Mouse (Mus musculus): Measurements from ENCODE around the gene Sell.
"Not testable (repeated sequence)": the region's sequence is repeated elsewhere in the genome, so short reads cannot be mapped to it uniquely, and the experiment has no call there.

Sell gene

DNA sequence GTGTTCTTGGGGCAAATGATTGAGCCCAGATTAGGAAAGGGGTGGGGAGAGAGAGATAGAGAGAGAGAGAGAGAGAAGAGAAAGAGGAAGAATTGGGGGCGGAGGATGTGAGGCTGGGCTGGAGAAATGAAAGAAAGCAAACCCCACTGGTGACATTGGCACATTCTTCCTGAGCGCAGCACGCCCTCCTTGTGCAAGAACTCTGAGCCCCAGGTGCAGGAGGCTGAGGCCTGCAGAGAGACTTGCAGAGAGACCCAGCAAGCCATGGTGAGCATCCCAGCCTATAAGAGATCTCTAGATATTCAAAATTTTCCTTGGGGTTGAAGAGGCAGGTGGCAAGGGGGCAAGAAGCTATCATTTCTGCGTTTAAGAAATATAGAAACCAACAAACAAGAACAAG lies at the start of gene Sell:
Sell (plus strand) TSS at position 58 of the 400 bp plus-strand sequence.
- in situ Hi-C loops (cut with MboI; ENCODE audit: low sequenced_read_pairs) = no loop called here

DNA sequence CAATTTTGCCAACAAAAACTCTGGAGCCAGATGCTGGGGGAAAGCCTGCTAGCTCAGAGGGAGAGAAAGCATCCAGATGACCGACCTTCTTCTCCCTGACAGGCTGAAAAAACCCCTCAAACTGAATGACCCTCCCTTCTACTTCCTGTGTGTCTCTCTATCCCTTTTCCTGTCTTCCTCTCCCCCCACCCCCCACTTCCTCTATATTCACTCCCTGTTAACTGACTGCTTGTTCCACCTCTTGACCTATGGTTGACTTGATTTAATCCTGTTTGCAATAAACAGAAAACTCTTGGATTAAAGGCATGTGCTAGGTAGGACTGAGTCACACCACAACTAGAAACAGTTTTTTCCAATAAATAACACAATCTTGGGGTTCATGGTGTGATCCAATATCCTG lies 47.2 kb upstream of the Sell start:
- in situ Hi-C loops (cut with MboI; ENCODE audit: low sequenced_read_pairs) = no loop called here

DNA sequence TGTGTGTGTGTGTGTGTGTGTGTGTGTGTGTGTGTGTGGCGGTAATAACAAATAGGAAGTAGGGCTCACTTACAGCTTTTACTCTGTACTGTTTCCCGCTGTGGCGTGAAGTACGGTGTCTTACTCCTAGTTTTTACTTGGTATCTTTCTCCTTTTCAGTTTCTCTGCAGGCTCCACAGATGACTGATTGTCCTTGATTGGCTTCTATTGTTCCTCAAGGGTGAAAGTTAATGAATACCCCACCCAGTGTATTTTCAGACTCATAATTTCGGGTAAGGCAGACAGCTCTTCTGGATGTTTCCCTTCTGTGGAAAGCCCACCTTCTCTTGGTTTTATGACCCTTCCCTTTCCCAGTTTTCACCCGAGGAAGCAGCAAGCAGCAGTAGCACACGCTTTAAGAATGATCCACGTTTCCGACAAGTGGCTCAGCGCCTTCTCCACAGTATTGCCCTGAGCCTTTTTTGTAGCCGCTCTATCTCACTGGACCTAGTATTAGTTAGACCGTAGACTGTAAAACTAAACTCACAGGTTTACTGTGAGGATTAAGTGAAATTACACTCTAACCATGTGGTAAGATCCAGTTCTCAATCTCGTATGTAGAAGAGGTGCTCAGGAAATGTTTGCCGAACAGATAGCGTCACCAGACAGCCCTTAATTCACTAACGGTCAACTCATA lies 43.4 kb upstream of the Sell start:
- in situ Hi-C loops (cut with MboI; ENCODE audit: low sequenced_read_pairs) = no loop called here

DNA sequence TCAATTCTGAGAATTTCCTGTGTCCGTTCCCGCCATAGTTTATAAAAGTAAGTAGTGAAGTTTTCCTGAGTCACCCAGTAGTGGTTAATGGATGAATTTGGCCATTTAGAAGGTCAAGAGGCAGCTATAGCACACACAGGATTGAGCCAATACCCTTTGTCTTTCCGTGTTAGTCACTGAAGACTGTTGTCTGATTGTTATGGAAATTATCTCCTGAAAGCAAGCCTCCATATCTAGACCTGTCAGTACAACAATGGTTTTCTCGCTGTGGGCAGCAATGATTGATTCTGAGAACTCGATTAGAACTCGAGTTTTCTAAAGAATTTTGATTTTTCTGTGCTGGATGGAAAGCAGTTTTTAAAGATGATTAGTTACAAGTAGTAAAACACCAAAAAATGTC lies 42.0 kb upstream of the Sell start:
- in situ Hi-C loops (cut with MboI; ENCODE audit: low sequenced_read_pairs) = no loop called here

DNA sequence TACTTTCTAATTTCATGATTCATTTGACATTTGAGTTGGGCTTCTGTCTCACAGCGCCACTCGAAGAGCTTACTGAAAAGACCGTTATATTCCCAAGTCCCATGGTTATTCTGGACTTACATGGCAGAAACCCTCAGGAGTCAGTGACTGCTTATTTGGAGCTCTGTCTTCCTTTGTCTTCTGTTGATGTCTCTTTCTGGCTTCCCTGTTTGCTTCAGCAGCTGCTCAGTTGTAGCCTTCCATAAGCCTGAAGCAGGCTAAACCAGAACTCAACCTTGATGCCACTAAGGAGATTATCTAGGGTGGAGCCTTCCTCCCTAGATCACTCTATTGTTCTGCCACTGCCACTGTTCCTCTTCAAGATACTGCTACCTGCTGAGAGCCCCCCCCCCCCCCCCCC lies 41.0 kb upstream of the Sell start:
- in situ Hi-C loops (cut with MboI; ENCODE audit: low sequenced_read_pairs) = not testable (repeated sequence)

DNA sequence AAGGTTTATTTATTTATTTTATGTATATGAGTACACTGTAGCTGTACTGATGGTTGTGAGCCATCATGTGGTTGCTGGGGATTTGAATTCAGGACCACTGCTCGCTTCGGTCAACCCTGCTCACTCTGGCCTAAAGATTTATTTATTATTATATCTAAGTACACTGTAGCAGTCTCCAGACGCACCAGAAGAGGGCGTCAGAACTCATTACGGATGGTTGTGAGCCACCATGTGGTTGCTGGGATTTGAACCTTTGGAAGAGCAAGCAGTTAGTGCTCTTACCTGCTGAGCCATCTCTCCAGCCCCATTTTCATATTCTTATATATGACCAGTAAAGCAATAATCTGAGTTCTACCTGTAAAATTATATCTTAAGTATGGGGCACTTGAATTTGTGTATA lies 39.7 kb upstream of the Sell start:
- in situ Hi-C loops (cut with MboI; ENCODE audit: low sequenced_read_pairs) = not testable (repeated sequence)

DNA sequence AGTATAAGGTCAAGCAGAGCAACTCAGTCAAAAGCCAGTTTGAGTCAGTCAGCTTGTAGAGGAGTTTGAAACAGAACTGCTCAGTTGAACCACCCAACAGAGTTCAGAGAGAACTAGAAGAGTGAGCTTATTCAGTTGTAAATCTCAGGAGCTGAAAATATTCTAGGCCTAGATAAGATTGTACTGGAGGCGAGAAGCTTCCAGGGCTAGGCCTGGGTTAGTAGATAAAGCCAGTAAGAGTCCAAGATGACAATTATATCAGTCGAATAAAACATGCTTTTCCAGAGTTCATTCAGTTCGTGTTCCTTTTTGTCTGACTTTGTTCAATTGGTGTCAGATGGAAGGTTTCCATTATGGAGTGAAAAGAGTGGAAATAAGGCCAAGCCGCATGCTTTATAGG lies 36.1 kb upstream of the Sell start:
- in situ Hi-C loops (cut with MboI; ENCODE audit: low sequenced_read_pairs) = no loop called here

DNA sequence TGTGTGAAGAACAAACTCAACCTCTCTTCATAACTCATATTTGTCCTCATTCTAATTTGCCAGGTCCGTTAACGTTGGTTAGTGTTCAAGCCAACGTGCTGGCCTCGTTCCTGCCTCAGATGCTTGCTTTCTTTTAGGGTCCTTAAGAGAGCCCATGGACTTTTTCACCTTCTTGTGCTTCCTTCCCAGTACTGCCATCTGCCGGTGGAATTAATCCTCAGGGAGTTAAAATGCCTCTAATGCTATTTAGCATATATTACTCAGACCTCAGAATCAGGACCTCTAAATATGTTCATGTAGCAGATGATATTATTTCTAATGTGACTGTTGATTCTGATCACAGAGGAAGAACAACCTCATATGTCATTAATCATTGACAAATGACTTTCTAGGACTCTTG lies 34.4 kb upstream of the Sell start:
- in situ Hi-C loops (cut with MboI; ENCODE audit: low sequenced_read_pairs) = no loop called here

DNA sequence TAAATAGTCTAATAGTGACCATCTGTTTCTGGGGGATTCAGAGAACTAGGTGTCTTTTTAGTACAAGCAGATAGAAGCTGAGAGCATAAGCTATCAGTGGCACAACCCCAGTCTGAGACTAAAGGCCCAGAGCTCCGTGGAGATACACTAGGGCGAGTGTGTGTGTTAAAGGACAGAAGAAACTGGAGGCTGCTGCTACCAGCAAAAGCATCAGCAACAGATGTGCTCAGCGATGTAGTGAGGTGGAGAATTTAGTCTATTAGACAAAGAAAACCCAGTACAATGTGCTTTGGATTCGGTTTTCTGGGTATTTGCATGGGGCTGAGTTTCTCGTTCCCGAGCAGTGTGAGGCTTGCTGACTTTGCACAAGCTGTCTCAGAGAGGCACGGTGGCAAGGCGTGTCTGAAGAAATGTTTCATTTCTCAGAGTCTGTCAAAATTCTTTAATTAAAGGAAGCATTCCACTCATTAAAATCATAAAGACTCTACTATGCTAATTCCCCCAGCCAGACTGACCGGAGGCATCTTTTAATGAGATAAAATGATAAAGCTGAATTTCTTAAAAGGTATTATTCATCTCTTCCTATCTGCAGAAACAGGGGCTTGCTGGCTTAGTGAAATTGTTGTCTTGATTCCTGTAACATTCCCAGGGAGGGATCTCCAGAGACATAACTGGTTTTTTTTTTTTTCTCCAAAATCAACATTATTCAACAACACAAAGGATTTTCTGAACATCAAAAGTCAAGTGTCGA lies 21.2 kb upstream of the Sell start:
- in situ Hi-C loops (cut with MboI; ENCODE audit: low sequenced_read_pairs) = no loop called here

DNA sequence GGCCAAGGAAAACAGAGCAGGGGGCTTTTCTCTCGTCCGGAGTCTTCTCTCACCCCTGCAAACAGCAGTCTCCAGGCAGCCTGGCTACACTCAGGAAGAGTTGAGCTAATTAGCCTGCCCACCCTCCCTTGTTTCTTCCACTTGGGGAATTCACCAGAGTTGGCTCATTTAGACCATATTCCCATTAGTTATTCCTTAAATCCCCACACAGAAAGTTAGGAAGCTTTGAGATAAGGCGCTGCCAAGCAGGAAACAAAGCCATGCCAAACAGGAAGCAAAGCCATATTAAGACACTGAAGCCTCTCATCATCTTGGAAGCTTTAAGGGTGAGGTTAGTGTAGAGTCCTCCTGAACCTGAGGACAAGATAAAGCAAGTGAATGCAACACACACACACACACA lies 18.2 kb upstream of the Sell start:
- in situ Hi-C loops (cut with MboI; ENCODE audit: low sequenced_read_pairs) = no loop called here

DNA sequence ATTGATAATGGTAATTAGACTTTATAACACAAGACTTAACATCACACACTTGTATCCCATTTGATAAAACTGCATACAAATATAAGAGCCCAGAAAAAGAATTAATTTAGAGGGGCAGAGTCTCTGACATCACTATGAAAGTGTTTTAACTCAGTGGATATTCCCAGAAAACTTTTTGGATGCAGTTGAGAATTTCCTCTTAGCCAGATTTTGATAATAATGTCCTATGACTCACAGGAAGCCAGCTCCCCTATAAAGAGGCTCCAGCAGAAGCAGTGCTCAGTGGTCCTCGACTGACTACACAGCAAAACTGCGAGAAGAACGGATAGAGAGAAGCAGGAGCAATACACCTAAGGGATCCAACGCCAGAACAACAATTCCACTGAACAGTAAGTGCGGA lies 13.8 kb upstream of the Sell start, which contains the start of gene Sele:
Sele (plus strand) TSS at position 301 of the 400 bp plus-strand sequence.
- in situ Hi-C loops (cut with MboI; ENCODE audit: low sequenced_read_pairs) = no loop called here

DNA sequence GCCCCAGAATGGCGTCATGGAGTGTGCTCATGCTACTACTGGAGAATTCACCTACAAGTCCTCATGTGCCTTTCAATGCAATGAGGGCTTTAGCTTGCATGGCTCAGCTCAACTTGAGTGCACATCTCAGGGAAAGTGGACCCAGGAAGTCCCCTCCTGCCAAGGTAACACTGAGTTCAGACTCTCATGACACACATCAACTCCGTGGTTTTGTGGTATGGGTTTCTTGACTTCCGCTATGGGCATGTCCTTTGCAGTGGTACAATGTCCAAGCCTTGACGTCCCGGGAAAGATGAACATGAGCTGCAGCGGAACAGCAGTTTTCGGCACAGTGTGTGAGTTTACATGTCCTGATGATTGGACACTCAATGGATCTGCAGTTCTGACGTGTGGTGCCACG lies 8.2 kb upstream of the Sell start:
- in situ Hi-C loops (cut with MboI; ENCODE audit: low sequenced_read_pairs) = no loop called here

DNA sequence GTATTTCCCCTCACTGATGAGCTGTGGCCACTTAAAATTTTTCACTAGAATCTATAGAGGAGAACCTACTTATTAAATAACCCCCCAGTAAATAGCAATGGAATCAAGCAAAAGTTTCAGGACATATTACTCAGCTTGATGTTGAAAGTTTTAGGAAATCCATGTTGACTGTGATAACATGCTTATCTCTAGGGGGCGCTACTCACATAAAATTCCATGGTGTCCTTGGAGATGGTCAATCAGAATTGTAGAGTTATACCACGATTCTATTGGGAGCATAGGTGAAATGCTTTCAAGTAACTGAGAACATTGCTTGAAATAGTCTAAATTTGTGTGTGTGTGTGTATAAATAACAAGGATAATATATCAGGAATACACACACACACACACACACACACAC lies 7.0 kb upstream of the Sell start:
- in situ Hi-C loops (cut with MboI; ENCODE audit: low sequenced_read_pairs) = no loop called here

DNA sequence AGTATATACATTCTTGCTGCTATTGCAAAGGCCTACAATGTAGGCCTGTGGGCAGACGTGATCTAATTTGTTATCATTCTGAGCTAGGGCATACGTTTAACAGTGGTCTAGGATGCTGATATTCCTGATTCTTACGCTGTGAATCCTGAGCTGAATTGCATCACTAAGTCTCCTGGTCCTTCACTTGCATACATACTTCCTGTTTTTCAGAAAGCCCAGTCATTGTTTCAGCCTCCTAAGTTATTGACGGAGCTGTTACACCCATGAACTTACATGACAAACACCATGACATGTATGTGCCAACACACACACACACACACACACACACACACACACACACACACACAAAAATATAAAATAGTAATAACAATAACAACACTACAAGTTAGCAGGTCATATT lies 1.7 kb upstream of the Sell start:
- in situ Hi-C loops (cut with MboI; ENCODE audit: low sequenced_read_pairs) = no loop called here

DNA sequence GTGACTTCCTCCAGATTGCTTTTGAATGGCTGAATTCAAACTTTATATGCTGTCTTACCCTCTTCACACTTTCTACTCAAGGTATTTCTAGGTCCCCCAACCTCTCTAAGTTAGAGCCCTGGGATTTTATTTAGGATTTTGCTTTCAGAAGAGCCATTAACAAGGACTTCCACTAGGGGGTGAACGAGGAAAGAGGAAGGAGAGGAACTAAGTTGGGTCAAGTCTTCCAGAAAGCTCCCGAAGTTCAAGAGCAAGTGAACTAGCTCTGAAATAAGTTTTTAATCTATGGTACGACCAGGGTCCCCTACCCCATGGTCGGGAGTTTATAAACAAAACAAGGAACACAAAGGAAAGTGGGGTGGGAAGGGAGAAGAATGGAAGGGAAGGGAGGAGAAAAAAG lies 504 bp upstream of the Sell start:
- in situ Hi-C loops (cut with MboI; ENCODE audit: low sequenced_read_pairs) = no loop called here

DNA sequence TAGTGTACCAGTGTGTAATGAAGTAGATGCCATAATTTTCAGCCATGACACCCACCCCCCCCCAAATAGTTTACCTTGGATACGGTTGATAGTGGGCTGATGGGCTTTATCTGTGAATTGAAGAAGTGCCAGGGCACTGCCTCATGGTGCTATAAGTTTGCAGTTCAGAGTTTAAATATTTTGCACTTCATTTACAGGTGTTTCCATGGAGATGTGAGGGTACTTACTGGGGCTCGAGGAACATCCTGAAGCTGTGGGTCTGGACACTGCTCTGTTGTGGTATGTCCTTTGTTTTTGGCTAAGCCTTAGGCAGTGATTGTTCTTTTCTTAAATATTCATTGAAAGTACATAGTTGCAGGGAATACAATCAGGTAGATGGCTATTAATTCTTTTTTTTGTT lies 1.1 kb downstream of the Sell start:
- in situ Hi-C loops (cut with MboI; ENCODE audit: low sequenced_read_pairs) = no loop called here

DNA sequence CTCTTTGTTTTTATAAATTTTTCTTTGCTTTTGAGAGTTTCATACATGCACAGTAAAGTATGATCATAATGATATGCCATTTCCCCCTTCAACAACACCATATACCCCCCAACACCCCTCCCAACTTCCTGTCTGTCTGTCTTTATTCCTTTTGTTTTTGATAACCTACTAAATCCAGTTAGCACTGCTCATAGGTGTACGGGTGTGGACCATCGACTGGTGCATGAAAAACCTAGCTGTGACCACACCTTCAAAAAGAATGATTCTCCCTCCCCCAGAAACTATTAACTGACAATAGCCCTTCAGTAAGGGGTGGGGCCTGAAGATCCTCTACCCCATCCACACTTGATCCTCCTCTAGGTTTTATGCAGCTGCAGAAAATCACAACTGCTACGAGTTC lies 2.0 kb downstream of the Sell start:
- in situ Hi-C loops (cut with MboI; ENCODE audit: low sequenced_read_pairs) = no loop called here

DNA sequence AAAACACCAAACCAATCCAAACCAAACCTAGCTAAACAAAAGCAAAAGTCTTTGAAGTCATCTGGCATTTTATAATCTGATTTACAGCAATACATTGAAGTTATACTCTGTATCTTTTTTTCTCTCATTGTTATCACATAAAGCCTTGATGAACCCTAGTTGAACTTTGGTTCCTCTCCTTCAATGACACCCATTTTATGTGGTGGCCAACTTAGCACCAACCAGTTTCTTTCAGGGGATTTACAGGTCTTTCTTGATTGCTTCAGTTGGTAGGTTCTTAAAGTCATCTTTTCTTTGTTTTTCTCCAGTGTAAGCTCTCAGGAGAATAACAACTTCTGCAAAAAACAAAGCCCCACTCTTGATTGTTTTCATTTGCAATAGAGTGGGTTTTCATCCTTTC lies 7.5 kb downstream of the Sell start:
- in situ Hi-C loops (cut with MboI; ENCODE audit: low sequenced_read_pairs) = no loop called here

DNA sequence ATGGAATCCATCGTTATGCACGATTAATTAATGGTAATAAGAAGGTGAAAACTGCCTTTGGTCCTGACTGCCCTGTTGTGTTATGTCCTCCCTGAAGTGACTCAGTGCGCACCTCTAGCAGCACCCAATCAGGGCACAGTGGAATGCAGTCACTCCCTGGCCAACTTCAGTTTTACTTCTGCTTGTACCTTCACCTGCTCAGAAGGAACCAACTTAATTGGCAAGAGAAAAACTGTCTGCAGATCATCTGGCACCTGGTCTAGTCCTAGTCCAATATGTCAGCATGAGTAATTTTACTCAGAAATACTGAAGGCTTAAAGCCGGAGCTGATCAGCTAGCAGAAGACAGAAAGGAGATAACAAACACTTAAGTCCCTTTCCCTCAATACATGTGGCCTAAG lies 8.7 kb downstream of the Sell start:
- in situ Hi-C loops (cut with MboI; ENCODE audit: low sequenced_read_pairs) = no loop called here

DNA sequence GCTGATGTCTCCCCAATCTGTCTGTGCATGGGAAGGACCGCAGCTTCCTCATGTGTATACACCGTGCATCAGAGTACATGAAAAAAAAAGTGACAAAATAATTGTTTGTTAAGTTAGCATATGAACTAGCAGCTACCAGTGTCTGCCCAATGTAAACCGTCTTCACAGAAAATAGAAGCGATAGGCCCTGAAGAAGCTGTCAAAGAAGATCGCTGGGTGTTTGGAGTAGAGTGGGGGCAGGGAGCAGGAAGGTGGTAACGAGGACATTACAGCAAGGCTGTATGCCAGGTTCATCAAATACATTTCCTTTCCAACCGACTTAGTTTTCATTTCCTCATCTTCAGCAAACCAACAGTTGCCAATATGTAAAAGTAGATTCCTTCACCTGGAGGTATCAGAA lies 9.3 kb downstream of the Sell start:
- in situ Hi-C loops (cut with MboI; ENCODE audit: low sequenced_read_pairs) = no loop called here

DNA sequence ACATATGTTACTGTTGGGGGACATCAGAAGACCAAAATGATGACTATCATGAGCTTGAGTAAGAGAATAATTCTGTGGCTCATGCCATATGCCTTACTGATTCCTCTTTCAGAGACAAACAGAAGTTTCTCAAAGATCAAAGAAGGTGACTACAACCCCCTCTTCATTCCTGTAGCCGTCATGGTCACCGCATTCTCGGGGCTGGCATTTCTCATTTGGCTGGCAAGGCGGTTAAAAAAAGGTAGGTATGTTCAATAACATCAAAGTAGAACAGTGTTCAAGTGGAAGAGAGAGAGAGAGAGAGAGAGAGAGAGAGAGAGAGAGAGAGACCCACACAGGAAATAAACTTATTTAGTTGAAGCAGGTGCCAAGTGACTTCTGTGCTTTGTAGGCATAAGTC lies 10.2 kb downstream of the Sell start:
- in situ Hi-C loops (cut with MboI; ENCODE audit: low sequenced_read_pairs) = no loop called here

DNA sequence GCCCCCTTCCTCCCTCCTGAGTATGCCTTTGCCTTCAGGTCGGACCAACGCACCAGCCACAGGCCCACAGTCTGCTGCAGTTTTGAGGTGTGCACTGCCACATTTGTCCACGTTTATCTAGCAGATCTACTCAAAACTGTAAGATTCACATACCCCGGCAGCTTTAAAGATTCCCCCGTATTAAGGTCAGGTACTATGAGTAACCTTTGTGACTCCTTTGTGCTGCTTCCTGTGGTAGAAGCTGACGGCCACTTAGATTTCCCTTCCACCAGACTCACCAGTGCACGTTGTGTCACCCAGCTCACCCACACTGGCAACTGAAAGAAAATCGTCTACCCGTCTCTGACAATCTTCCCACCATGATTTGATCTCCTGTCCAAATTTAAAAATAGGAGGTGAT lies 11.3 kb downstream of the Sell start:
- in situ Hi-C loops (cut with MboI; ENCODE audit: low sequenced_read_pairs) = no loop called here

DNA sequence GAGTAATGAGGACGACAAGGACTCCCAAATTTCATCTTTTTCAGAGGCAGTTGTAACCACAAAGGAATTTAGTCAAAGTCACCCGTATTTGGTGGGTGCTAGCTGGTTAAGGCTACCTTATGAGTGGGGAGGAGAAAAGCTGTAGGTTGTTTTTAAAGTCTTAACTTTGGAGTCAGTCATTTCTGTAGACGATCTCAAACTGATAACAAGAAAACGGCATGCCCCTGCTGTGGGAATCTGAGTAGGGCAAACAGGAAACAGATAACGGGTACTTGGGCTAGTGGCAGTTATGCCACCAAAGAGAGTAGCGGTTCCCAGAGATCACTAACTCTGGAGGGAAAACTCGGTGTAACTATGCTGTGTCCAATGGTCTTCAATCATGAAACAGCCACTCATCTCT lies 12.0 kb downstream of the Sell start:
- in situ Hi-C loops (cut with MboI; ENCODE audit: low sequenced_read_pairs) = no loop called here

All from CH12F3 (cell line).